Mouse (Mus musculus) myocyte (in vitro differentiated cells): ENCODE data around the gene Ralgps1. TPM values are rescaled to one million over a fixed set of nuclear protein-coding genes. Genes with fewer than 3 reads are reported as not detected.

Experiments
- H3K27me3 ChIP-seq: one replicate; pipeline ENCODE4 v1.6.1; 2011; ENCODE audit not compliant: control insufficient read depth, insufficient read depth, insufficient read length
- H3K36me3 ChIP-seq: one replicate; pipeline ENCODE4 v1.6.1; 2011; ENCODE audit not compliant: control insufficient read depth, insufficient read depth
- H3K4me2 ChIP-seq: one replicate; pipeline ENCODE4 v1.6.1; 2011; ENCODE audit warnings: low read depth, control low read depth
- H3K4me3 ChIP-seq: one replicate; pipeline ENCODE4 v1.5.1; 2011; ENCODE audit warnings: mild to moderate bottlenecking, control low read depth, moderate library complexity
- H3K79me2 ChIP-seq: one replicate; pipeline ENCODE4 v1.6.1; 2011; ENCODE audit not compliant: control insufficient read depth, insufficient read depth
- H3ac ChIP-seq: one replicate; pipeline ENCODE4 v1.6.1; 2011; ENCODE audit not compliant: control insufficient read depth, insufficient read length
- CEBPB ChIP-seq: IDR thresholded peaks from 2 replicates; pipeline ENCODE4 v1.6.1; 2011; ENCODE audit warnings: mild to moderate bottlenecking, moderate library complexity; ENCODE audit not compliant: poor library complexity, insufficient read depth, severe bottlenecking
- E2F4 ChIP-seq: IDR thresholded peaks from one replicate; pipeline ENCODE4 v1.6.1; 2011; ENCODE audit warnings: mild to moderate bottlenecking, control low read depth, moderate library complexity; ENCODE audit not compliant: insufficient read depth
- MAX ChIP-seq: IDR thresholded peaks from one replicate; pipeline ENCODE4 v1.6.1; 2011; ENCODE audit warnings: low read depth, mild to moderate bottlenecking, control low read depth
- MYOD1 ChIP-seq, 3 experiments: IDR thresholded peaks; one replicate each; pipeline ENCODE4 v1.6.1; 2011; ENCODE audit warnings: control low read depth in 2 of 3, low read depth in 2 of 3, mild to moderate bottlenecking in 2 of 3, moderate library complexity in 1 of 3; ENCODE audit not compliant: insufficient read length in 2 of 3, control insufficient read depth in 1 of 3
- MYOG ChIP-seq, 3 experiments: IDR thresholded peaks; one replicate each; pipeline ENCODE4 v1.6.1; 2011; ENCODE audit warnings: control low read depth in 2 of 3, low read depth in 2 of 3, mild to moderate bottlenecking in 2 of 3; ENCODE audit not compliant: insufficient read length in 2 of 3, control insufficient read depth in 1 of 3, insufficient read depth in 1 of 3
- POLR2A ChIP-seq: IDR thresholded peaks from one replicate; pipeline ENCODE4 v1.6.1; 2011; ENCODE audit warnings: low read depth, mild to moderate bottlenecking, control low read depth, moderate library complexity; ENCODE audit not compliant: insufficient read length
- POLR2AphosphoS2 ChIP-seq: IDR thresholded peaks from one replicate; pipeline ENCODE4 v1.6.1; 2011; ENCODE audit warnings: low read depth, control low read depth; ENCODE audit not compliant: insufficient read length
- REST ChIP-seq: IDR thresholded peaks from one replicate; pipeline ENCODE4 v1.6.1; 2011; ENCODE audit warnings: mild to moderate bottlenecking, control low read depth, moderate library complexity; ENCODE audit not compliant: insufficient read depth, insufficient read length
- SRF ChIP-seq: IDR thresholded peaks from one replicate; pipeline ENCODE4 v1.6.1; 2011; ENCODE audit warnings: low read depth; ENCODE audit not compliant: control insufficient read depth, insufficient read length
- TCF12 ChIP-seq: IDR thresholded peaks from one replicate; pipeline ENCODE4 v1.6.1; 2011; ENCODE audit warnings: mild to moderate bottlenecking, control low read depth; ENCODE audit not compliant: poor library complexity, insufficient read depth, severe bottlenecking
- TCF3 ChIP-seq: IDR thresholded peaks from one replicate; pipeline ENCODE4 v1.6.1; 2011; ENCODE audit warnings: low read depth, control low read depth; ENCODE audit not compliant: insufficient read length
- USF1 ChIP-seq: IDR thresholded peaks from one replicate; pipeline ENCODE4 v1.6.1; 2011; ENCODE audit warnings: low read depth, mild to moderate bottlenecking, control low read depth, moderate library complexity
- polyA plus RNA-seq: library from polyadenylated mRNA; unstranded; fragments of >200 nt; fragmentation: generic; extraction: Trizol; gene quantifications from one replicate; pipeline ENCODE4 v1.2.1, GENCODE M21; 2012; ENCODE audit warnings: missing spikeins

Ralgps1 gene
- polyA plus RNA-seq, 1 experiment = 1.3 TPM

DNA sequence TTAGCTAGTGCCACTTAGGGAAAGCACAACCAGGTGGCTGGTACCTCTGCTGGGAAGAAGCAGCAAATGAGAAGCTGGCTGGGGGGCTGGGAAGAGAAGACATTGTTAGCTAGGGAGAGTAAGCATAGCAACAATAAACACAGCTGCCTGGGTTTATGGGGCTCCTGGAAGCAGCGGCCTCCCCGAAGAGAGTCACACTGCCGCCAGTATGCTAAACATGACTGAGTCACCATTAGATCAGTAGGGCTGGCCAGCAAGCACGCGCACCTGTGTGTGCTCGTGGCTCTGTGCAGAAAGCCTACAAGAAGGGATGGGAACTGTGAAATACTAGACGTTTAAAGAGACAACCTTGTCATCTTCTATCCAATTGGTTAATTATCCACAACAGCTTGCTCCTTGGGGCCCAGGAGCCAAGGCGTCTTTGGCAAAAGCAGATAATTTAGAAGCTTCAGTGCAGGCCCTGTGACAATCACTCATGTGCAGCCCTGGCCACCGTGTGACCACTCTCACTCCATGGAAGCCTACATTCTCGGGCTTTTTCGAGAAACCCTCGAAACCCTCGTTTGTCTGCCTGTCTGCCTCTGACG is 165.3 kb downstream of the Ralgps1 start:
- Histone ChIP-seq H3K4me2 (peak overlapping the region; percentile 92), H3K27me3 (no peaks in the 10 kb centered on the region), H3K79me2 (no peaks in the 10 kb centered on the region), H3K4me3 (no peak overlapping the region), H3ac (no peak overlapping the region), H3K36me3 (no peaks in the 10 kb centered on the region)
- no peak for TF ChIP-seq REST
- TF ChIP-seq SRF = no peak
- TF ChIP-seq POLR2AphosphoS2 = no peak
- peak; percentile 25 for TF ChIP-seq TCF12
- peak; percentile 37 for TF ChIP-seq TCF3
- no peak for TF ChIP-seq USF1
- no peak for TF ChIP-seq E2F4
- no peak for TF ChIP-seq MAX
- TF ChIP-seq POLR2A = no peak
- peak in 2 of 3 experiments; percentile 74 to 95 for TF ChIP-seq MYOD1 (IDR thresholded peaks at IDR 0.05; ENCODE audit: control insufficient read depth in 1 of 3, insufficient read length in 2 of 3, low read depth in 2 of 3)
- no peak for TF ChIP-seq CEBPB
- peak; percentile 41 to 89 (median 61) for TF ChIP-seq MYOG (IDR thresholded peaks at IDR 0.05; ENCODE audit: control insufficient read depth in 1 of 3, insufficient read depth in 1 of 3, insufficient read length in 2 of 3, low read depth in 2 of 3)

DNA sequence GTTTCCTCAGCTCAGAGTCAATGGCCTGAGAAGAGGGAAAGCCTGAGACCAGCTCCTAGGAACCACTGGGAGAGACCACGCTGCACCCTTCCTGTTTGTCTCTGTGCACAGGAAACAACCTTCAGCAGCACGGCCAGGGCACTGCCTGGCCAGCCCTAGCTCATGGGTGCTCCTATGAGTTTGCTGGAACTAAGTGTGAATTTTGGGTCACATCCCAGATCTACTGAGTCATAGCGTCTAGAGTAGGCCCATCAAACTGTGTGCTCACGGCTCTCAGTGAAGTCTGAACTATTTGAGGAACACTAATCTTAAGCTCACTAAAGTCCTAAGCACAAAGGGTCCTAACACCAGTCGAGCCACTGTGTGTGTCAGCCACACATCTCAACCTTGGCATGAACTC is 166.3 kb downstream of the Ralgps1 start:
- no peaks in the 10 kb centered on the region for H3K27me3 ChIP-seq
- peak; percentile 27 for TF ChIP-seq POLR2A
- no peak for TF ChIP-seq CEBPB

DNA sequence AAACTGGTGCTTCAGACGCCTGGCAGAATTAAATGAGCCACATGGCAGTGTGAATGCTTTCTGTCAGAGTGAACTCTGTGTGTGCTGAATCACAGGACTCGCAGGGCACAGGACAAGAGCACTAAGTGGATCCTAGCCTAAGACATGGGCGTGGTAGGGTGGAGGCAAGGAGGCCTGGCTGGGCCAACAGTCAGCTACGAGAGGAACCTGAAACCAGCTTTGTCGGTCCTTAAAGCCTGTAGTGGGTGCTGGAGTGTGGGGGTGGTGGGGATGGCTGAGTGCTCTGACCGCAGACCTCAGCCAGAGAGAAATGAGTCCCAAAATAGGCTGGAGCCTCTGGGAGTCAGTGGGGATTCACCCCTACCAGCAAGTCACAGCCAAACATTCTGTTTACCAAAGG is 168.0 kb downstream of the Ralgps1 start:
- TF ChIP-seq E2F4 (no peak), TCF12 (peak; percentile 28), TCF3 (no peak), MYOD1 (IDR thresholded peaks at IDR 0.05; ENCODE audit: control insufficient read depth in 1 of 3, insufficient read length in 2 of 3, low read depth in 2 of 3) (peak in 2 of 3 experiments; percentile 25 to 51), POLR2AphosphoS2 (no peak), CEBPB (no peak), MAX (peak; percentile 43), POLR2A (no peak), SRF (peak; percentile 40), MYOG (IDR thresholded peaks at IDR 0.05; ENCODE audit: control insufficient read depth in 1 of 3, insufficient read depth in 1 of 3, insufficient read length in 2 of 3, low read depth in 2 of 3) (peak in 2 of 3 experiments; percentile 7 to 65)
- no peaks in the 10 kb centered on the region for H3K27me3 ChIP-seq
- peak overlapping the region; percentile 92 for H3K4me2 ChIP-seq
- H3K79me2 ChIP-seq = no peaks in the 10 kb centered on the region
- H3K4me3 ChIP-seq = no peak overlapping the region
- H3ac ChIP-seq = no peak overlapping the region
- H3K36me3 ChIP-seq = no peaks in the 10 kb centered on the region

More for the DNA sequence above, 166.3 kb downstream of the Ralgps1 start:
- H3K4me2 ChIP-seq = peak overlapping the region; percentile 92
- H3K36me3 ChIP-seq = no peaks in the 10 kb centered on the region
- no peaks in the 10 kb centered on the region for H3K79me2 ChIP-seq
- no peak overlapping the region for H3ac ChIP-seq
- H3K4me3 ChIP-seq = no peak overlapping the region

DNA sequence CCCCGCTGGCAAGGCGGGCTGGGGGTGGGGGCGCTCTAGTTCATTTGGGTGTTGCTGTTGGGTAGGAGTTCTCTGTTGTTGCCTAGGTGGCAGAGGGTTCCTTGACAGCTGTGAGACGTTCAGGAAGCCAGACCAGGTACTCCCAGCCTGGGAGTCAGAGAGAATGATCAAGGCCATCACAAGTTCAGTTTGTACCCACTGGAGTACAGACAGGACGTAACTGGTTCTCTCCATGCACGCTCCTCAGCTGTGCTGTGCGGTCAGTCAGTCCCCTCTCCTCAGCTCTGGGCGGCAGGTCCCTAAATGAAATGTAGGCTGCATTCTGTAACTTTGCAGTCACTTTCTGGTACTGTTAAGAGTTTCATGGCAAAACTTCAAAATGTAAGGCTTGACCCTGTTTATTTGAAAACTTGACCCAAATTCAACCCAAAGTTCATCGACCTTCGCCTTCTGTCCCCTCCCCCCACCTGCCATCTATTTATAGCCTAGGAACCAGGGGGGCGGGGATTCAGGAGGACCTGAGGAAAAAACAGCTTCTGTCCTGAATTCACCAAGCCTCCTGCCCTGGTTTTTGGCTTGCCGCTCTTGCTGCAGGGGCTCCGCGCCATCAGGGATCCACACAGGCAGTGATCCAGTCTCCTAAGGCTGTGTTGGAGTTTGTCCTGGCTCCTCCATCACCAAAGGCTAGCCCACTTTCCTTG is 170.8 kb downstream of the Ralgps1 start:
- H3ac ChIP-seq = no peak overlapping the region
- H3K27me3 ChIP-seq = no peaks in the 10 kb centered on the region
- H3K4me2 ChIP-seq = no peak overlapping the region
- no peak overlapping the region for H3K4me3 ChIP-seq
- no peaks in the 10 kb centered on the region for H3K79me2 ChIP-seq
- no peak for TF ChIP-seq USF1
- TF ChIP-seq CEBPB = no peak
- TF ChIP-seq SRF = no peak
- no peak for TF ChIP-seq MAX
- TF ChIP-seq TCF12 = no peak
- TF ChIP-seq E2F4 = no peak
- TF ChIP-seq MYOG (IDR thresholded peaks at IDR 0.05; ENCODE audit: control insufficient read depth in 1 of 3, insufficient read depth in 1 of 3, insufficient read length in 2 of 3, low read depth in 2 of 3) = no peak
- no peak for TF ChIP-seq TCF3
- no peaks in the 10 kb centered on the region for H3K36me3 ChIP-seq

DNA sequence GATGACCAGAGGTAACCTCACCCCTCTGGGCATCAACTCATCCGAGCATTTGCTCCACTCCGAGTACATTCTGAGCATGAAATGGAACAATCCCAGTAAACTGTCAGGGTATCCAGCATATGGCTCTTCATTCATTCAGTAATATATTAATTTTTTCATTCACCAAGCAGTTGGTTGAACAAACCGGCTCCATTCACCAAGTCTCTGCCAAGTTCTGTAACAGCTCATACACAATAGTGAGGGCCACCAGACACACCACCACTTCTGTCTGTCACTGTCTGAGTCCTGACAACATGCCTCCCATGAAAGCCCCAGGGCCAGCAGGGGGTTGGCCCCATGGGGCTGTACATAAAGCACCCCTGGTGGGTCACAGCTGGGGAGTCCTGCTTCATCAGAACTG is 181.3 kb downstream of the Ralgps1 start:
- H3K79me2 ChIP-seq = no peaks in the 10 kb centered on the region
- no peak overlapping the region for H3ac ChIP-seq
- H3K27me3 ChIP-seq = no peaks in the 10 kb centered on the region
- TF ChIP-seq E2F4 (no peak), MYOD1 (IDR thresholded peaks at IDR 0.05; ENCODE audit: control insufficient read depth in 1 of 3, insufficient read length in 2 of 3, low read depth in 2 of 3) (no peak), TCF3 (no peak), MAX (no peak), TCF12 (no peak), USF1 (no peak), POLR2A (no peak), CEBPB (no peak), REST (no peak), SRF (no peak), MYOG (IDR thresholded peaks at IDR 0.05; ENCODE audit: control insufficient read depth in 1 of 3, insufficient read depth in 1 of 3, insufficient read length in 2 of 3, low read depth in 2 of 3) (no peak)
- no peak overlapping the region for H3K4me3 ChIP-seq
- H3K36me3 ChIP-seq = no peaks in the 10 kb centered on the region
- H3K4me2 ChIP-seq = no peak overlapping the region
